Mouse (Mus musculus) stomach, embryonic 16.5 days (tissue): ENCODE data around the gene Ercc6. TPM values are rescaled to one million over a fixed set of nuclear protein-coding genes. Genes with fewer than 3 reads are reported as not detected.

ENCODE experiments used
- ATAC-seq: fragments of 200-750 bp; cut with Nextera tagmentation; 2 replicates; pipeline ENCODE4 v1.8.0; 2017; ENCODE audit warnings: moderate number of reproducible peaks, moderate TSS enrichment; ENCODE audit not compliant: insufficient read depth, low FRiP score
- H3K27ac ChIP-seq: fragments of 300-500 bp; sonication (generic); 2 replicates; pipeline ENCODE4 v1.5.1; 2014; ENCODE audit warnings: low read length
- H3K27me3 ChIP-seq: fragments of 300-500 bp; sonication (generic); 2 replicates; pipeline ENCODE4 v1.6.1; 2014; ENCODE audit warnings: low read length, control low read depth, mixed read lengths; ENCODE audit not compliant: control insufficient read depth, insufficient read depth
- H3K36me3 ChIP-seq: fragments of 300-500 bp; sonication (generic); 2 replicates; pipeline ENCODE4 v1.6.1; 2014; ENCODE audit warnings: low read length; ENCODE audit not compliant: control insufficient read depth, insufficient read depth
- H3K4me1 ChIP-seq: fragments of 300-500 bp; sonication (generic); 2 replicates; pipeline ENCODE4 v1.6.1; 2014; ENCODE audit warnings: low read length, control low read depth, mixed read lengths; ENCODE audit not compliant: control insufficient read depth, insufficient read depth
- H3K4me2 ChIP-seq: fragments of 300-500 bp; sonication (generic); 2 replicates; pipeline ENCODE4 v1.6.1; 2014; ENCODE audit warnings: low read depth, low read length, mixed read lengths
- H3K4me3 ChIP-seq: fragments of 300-500 bp; sonication (generic); replicated peaks from 2 replicates; pipeline ENCODE4 v1.5.1; 2014; ENCODE audit warnings: mild to moderate bottlenecking, low read length
- H3K9ac ChIP-seq: fragments of 300-500 bp; sonication (generic); 2 replicates; pipeline ENCODE4 v1.6.1; 2014; ENCODE audit warnings: low read length
- H3K9me3 ChIP-seq: fragments of 300-500 bp; sonication (generic); replicated peaks from 2 replicates; pipeline ENCODE4 v1.6.1; 2016; ENCODE audit warnings: low read length, control low read depth; ENCODE audit not compliant: control insufficient read depth
- WGBS: fragments of 180-500 bp; shearing (Covaris S2); extraction: QIAGEN DNeasy Blood & Tissue Kit; methylation state at CpG from one replicate; pipeline ENCODE4 v1.1.7; 2014; 5-methylcytosine and 5-hydroxymethylcytosine counted together
- polyA plus RNA-seq: library from polyadenylated mRNA; unstranded; fragments of >200 nt; fragmentation: Nextera tagmentation; extraction: Ambion mirVana; gene quantifications from 2 replicates; pipeline ENCODE4 v1.2.1, GENCODE M21; 2015

Ercc6 gene
- polyA plus RNA-seq, 1 experiment from 2014 or later: 14.7 TPM

DNA sequence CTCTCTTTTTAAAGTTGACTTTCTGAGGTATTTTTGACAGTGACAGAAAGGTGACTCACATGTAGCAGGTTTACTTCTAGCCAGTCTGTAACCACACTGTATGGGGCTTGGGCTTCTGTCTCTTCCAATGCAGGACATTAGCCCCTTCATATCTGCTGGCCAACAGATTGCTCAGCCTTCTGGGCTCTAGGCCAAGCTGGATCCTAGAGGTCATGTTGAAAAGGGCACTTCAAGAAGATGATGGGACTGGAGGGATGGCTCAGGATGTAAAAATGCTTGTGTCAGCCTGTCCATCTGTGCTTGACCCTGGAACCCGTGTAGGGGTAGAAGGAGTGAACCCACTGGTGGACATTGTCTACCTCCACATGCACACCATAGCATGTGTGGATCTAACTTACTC lies 24.8 kb downstream of the Ercc6 start:
- 86% methylated on average over 1 of the region's 1 CpGs for WGBS
- no peaks in the 10 kb centered on the region for H3K4me1 ChIP-seq
- H3K27me3 ChIP-seq: no peaks in the 10 kb centered on the region
- no peak overlapping the region for H3K9ac ChIP-seq
- H3K9me3 ChIP-seq: no peaks in the 10 kb centered on the region
- no peak overlapping the region for H3K4me2 ChIP-seq
- peaks cover 8% of the 10 kb centered on the region for H3K36me3 ChIP-seq
- ATAC-seq: no peak
- H3K27ac ChIP-seq: no peak overlapping the region
- H3K4me3 ChIP-seq: no peak overlapping the region

DNA sequence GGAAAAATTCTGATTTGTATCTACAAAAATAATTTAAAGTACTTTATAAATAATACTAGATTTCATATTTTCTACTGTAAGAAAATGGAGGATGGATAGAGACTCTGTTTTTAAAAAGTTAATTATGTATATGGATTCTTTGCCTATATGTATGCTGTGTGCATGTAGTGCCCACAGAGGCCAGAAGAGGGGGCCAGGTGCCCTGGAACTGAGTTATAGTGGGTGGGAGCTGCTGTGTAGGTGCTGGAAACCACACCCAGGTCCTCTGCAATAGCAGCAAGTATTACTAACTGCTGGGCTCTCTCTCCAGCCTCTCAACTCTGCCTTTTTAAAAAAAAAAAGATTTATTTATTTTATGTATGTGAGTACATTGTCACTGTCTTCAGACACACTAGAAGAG lies 29.8 kb downstream of the Ercc6 start:
- H3K9me3 ChIP-seq: no peaks in the 10 kb centered on the region
- no peaks in the 10 kb centered on the region for H3K4me1 ChIP-seq
- no peaks in the 10 kb centered on the region for H3K27me3 ChIP-seq
- ATAC-seq: no peak
- no peak overlapping the region for H3K4me2 ChIP-seq
- peaks cover 11% of the 10 kb centered on the region for H3K36me3 ChIP-seq
- H3K4me3 ChIP-seq: no peak overlapping the region
- H3K27ac ChIP-seq: no peak overlapping the region
- no peak overlapping the region for H3K9ac ChIP-seq

DNA sequence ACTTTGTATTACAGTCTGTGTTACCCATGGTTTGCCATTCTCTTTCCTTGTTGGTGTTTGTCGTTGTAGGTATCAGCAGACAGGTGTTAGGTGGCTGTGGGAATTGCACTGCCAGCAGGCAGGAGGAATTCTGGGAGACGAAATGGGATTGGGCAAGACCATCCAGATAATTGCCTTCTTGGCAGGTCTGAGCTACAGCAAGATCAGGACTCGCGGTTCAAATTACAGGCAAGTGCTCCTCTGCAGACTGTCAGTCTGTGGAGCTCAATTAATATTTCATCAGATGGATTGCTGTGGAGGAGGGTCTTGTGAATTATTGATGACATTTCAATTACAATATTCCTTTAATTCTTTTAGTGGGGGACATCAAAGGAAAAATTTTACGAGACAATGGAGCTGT lies 33.4 kb downstream of the Ercc6 start:
- Histone ChIP-seq H3K9me3 (no peaks in the 10 kb centered on the region), H3K4me3 (no peak overlapping the region), H3K9ac (no peak overlapping the region), H3K4me2 (no peak overlapping the region), H3K4me1 (no peaks in the 10 kb centered on the region), H3K36me3 (peaks cover 17% of the 10 kb centered on the region), H3K27ac (no peak overlapping the region), H3K27me3 (no peaks in the 10 kb centered on the region)
- no peak for ATAC-seq
- WGBS: 68% methylated on average over 5 of the region's 5 CpGs

DNA sequence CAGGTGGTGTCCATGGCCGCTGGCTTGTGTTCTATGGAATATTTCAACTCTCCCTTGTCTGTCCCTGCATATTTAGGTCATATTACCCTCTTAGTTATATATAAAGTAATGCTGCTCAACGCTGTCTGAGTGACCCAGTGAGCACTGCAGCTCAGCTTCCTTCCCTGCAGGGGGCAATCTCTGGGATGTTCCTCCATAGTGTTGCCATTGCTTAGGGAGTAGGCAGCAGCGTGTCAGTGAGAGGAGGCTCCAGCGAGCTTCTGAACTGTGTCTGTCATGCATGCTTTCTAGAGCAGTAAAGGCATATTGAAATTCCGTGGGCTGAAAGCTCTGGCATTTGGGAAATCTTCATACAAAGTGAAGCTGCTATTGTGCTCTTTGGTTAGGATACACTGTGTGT lies 38.5 kb downstream of the Ercc6 start:
- ATAC-seq: no peak
- Histone ChIP-seq H3K4me3 (no peak overlapping the region), H3K27me3 (no peaks in the 10 kb centered on the region), H3K4me2 (no peak overlapping the region), H3K27ac (no peak overlapping the region), H3K36me3 (0 out of 2 replicates have a peak, but pooled peaks cover 10% of the 10 kb centered on the region), H3K4me1 (no peaks in the 10 kb centered on the region), H3K9ac (no peak overlapping the region), H3K9me3 (no peaks in the 10 kb centered on the region)
- WGBS: 78% methylated on average over 5 of the region's 5 CpGs

DNA sequence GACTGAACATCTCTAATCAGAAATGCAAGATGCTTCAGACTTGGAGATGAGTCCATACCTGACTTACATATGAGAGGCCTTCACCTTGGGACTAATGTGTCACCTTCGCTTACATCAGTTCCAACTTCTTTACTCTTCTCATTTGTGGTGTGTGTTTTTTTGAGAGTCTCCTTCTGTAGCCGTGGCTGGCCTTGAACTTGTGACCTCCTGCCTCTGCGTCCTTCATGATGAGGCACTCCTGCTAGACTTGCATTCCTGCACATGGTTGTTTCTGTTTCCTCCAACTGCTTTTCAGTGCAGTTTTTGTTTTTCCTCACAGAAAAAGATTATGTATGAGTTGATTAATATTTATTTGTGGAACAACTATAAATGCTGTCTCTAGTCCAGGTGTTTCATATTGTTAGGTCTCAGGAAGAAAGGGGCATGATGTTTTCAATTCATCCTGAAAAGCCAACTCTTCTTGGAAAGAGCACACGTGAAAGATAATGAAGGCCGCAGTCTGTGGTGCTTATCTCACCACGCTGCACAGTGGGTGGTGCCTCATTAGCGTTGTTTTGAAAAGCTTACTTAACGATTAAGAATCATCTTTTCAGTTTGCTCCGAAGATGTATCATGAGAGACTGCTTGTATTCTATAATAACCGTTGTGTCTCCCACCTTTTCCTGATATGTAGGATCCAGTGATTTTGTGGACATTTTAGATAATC lies 40.0 kb downstream of the Ercc6 start:
- Histone ChIP-seq H3K9me3 (no peaks in the 10 kb centered on the region), H3K4me1 (no peaks in the 10 kb centered on the region), H3K36me3 (0 out of 2 replicates have a peak, but pooled peaks cover 12% of the 10 kb centered on the region), H3K4me2 (no peak overlapping the region), H3K27ac (no peak overlapping the region), H3K4me3 (no peak overlapping the region), H3K27me3 (no peaks in the 10 kb centered on the region), H3K9ac (no peak overlapping the region)
- no peak for ATAC-seq
- WGBS: 79% methylated on average over 10 of the region's 10 CpGs

DNA sequence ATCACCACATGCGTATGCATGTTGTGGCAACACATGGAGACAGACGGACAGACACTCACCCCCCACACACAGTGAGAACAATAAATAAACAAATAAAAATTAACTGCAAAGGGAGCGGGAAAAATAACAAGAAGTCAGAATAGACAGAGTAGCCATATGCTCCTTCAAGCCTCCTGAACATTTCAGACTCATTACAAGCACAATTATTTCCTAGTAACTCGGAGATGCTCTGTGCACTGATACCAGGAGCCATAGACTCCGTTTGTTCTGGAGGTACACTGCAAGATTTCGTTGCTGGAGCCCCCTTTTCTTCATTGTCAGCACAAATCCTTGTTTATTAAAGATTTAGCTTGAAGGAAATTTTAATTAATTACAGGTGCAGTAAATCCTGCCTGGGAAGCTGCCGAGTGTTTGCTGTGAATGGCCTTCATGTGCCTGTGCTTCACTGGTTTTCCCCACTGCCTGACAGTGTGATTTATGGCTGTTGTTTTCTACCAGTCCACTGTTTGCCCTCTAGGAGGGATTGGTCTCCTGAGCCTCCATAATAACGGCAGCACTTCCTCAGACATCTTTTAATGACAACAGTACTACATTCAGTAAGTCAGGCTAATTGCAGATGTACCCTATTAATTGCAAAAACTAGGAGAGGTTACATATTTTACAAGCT lies 41.7 kb downstream of the Ercc6 start:
- ATAC-seq: no peak
- Histone ChIP-seq H3K4me1 (no peaks in the 10 kb centered on the region), H3K36me3 (0 out of 2 replicates have a peak, but pooled peaks cover 7% of the 10 kb centered on the region), H3K4me3 (no peak overlapping the region), H3K4me2 (no peak overlapping the region), H3K27me3 (no peaks in the 10 kb centered on the region), H3K27ac (no peak overlapping the region), H3K9me3 (no peaks in the 10 kb centered on the region), H3K9ac (no peak overlapping the region)
- WGBS: 60% methylated on average over 8 of the region's 8 CpGs

DNA sequence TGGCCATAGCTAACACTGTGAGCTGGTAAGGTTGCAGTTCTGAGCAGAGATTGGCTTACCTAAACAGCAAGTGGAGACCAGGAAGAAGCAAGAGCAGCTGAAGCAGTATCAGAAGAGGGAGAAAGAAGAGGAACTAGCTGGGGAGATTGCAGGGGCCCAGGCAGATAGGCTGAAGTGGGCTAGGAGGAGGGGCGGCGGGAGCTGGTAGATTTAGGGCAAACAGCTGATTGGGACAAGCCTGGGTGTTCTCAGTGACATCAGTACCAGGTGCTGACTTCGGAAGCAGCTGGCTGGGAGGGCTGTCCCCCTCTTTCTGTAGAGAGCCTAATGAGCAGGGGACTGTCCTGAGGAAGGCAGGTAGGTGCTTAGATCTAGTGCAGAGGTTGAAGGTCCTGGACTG lies 48.1 kb downstream of the Ercc6 start:
- H3K4me1 ChIP-seq: no peaks in the 10 kb centered on the region
- no peaks in the 10 kb centered on the region for H3K9me3 ChIP-seq
- 94% methylated on average over 3 of the region's 3 CpGs for WGBS
- H3K4me3 ChIP-seq: no peak overlapping the region
- peaks cover 7% of the 10 kb centered on the region; the same call in 1 of the 2 replicates for H3K36me3 ChIP-seq
- no peaks in the 10 kb centered on the region for H3K27me3 ChIP-seq
- no peak overlapping the region for H3K9ac ChIP-seq
- no peak for ATAC-seq
- no peak overlapping the region for H3K27ac ChIP-seq
- H3K4me2 ChIP-seq: no peak overlapping the region

DNA sequence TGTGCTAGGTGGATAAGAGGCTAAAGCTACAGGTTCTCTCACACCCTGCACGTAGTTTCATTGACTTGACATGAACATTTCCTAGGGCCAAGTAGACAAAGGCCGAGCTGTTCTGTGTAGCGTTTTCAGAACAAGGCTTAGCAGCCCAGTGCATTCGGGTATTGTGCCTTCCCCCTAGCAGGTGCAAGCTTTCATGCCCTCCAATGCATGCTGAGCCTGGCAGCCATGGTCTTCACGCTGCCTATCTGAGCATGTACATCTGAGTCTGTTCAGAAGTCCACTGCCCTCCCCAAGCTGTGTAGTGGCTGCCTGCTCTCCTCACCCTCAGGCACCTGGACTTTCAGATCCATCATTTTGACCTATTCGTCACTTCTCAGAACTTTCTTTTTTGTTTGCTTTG lies 50.3 kb downstream of the Ercc6 start:
- Histone ChIP-seq H3K9me3 (no peaks in the 10 kb centered on the region), H3K4me2 (no peak overlapping the region), H3K36me3 (peaks cover 20% of the 10 kb centered on the region), H3K4me1 (no peaks in the 10 kb centered on the region), H3K27ac (no peak overlapping the region), H3K27me3 (no peaks in the 10 kb centered on the region), H3K4me3 (no peak overlapping the region), H3K9ac (no peak overlapping the region)
- WGBS: 95% methylated on average over 6 of the region's 6 CpGs
- no peak for ATAC-seq

DNA sequence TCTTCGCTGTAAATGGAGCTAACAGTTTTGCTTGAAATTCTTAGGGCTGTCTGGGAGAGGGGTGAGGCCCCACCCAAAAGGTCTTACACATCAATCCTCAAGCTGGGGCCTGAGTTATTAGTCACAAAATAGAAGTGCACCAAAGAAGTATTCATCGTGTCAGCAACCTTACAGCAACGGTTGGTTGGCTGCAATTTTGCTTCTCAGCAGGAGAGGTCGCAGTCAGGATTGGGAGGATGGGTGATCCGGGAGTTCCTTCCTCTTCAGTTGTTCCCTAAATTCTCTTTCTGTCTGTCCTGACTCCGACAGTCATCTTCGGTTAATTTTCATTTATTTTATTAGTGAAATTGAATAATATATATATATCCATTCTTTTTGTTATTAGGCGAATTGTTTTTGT lies 59.2 kb downstream of the Ercc6 start:
- 60% methylated on average over 8 of the region's 8 CpGs for WGBS

More for the DNA sequence above, 59.2 kb downstream of the Ercc6 start:
- no peak overlapping the region for H3K9ac ChIP-seq
- H3K27ac ChIP-seq: no peak overlapping the region
- H3K36me3 ChIP-seq: peaks cover 30% of the 10 kb centered on the region
- H3K27me3 ChIP-seq: no peaks in the 10 kb centered on the region
- no peak overlapping the region for H3K4me2 ChIP-seq
- H3K4me3 ChIP-seq: no peak overlapping the region
- ATAC-seq: no peak
- H3K9me3 ChIP-seq: no peaks in the 10 kb centered on the region
- no peaks in the 10 kb centered on the region for H3K4me1 ChIP-seq
